Mouse (Mus musculus) neural tube, embryonic 12.5 days (tissue): Measurements from ENCODE around the gene Slc29a2. TPM values are rescaled to one million over a fixed set of nuclear protein-coding genes. Genes with fewer than 3 reads are reported as not detected.
A peak's percentile ranks its signal among the peaks of the same experiment; 100 is the strongest.

Experiments used
- ATAC-seq: fragments of 200-750 bp; cut with Nextera tagmentation; 2 replicates; pipeline ENCODE4 v1.8.0; 2017; ENCODE audit warnings: low read depth, mild to moderate bottlenecking, moderate TSS enrichment, moderate library complexity; ENCODE audit not compliant: low FRiP score
- H3K27ac ChIP-seq: fragments of 300-500 bp; sonication (generic); 2 replicates; pipeline ENCODE4 v1.5.1; 2016
- H3K27me3 ChIP-seq: fragments of 300-500 bp; sonication (generic); replicated peaks from 2 replicates; pipeline ENCODE4 v1.6.1; 2016; ENCODE audit warnings: mild to moderate bottlenecking
- H3K36me3 ChIP-seq: fragments of 300-500 bp; sonication (generic); 2 replicates; pipeline ENCODE4 v1.6.1; 2016; ENCODE audit warnings: mild to moderate bottlenecking
- H3K4me1 ChIP-seq: fragments of 300-500 bp; sonication (generic); 2 replicates; pipeline ENCODE4 v1.6.1; 2016
- H3K4me2 ChIP-seq: fragments of 300-500 bp; sonication (generic); replicated peaks from 2 replicates; pipeline ENCODE4 v1.6.1; 2016; ENCODE audit warnings: mild to moderate bottlenecking
- H3K4me3 ChIP-seq: fragments of 300-500 bp; sonication (generic); 2 replicates; pipeline ENCODE4 v1.5.1; 2016
- H3K9ac ChIP-seq: fragments of 300-500 bp; sonication (generic); 2 replicates; pipeline ENCODE4 v1.6.1; 2016; ENCODE audit warnings: mild to moderate bottlenecking
- H3K9me3 ChIP-seq: fragments of 300-500 bp; sonication (generic); 2 replicates; pipeline ENCODE4 v1.6.1; 2016; ENCODE audit warnings: mild to moderate bottlenecking
- WGBS: fragments of 180-500 bp; shearing (Covaris S2); methylation state at CpG from one replicate; pipeline ENCODE4 v1.1.7; 2016; 5-methylcytosine and 5-hydroxymethylcytosine counted together
- polyA plus RNA-seq: library from polyadenylated mRNA; unstranded; fragments of >200 nt; fragmentation: Nextera tagmentation; extraction: Ambion mirVana; gene quantifications from 2 replicates; pipeline ENCODE4 v1.2.1, GENCODE M21; 2016

Gene Slc29a2
- polyA plus RNA-seq, 1 experiment from 2014 or later, result 6.2 TPM

DNA sequence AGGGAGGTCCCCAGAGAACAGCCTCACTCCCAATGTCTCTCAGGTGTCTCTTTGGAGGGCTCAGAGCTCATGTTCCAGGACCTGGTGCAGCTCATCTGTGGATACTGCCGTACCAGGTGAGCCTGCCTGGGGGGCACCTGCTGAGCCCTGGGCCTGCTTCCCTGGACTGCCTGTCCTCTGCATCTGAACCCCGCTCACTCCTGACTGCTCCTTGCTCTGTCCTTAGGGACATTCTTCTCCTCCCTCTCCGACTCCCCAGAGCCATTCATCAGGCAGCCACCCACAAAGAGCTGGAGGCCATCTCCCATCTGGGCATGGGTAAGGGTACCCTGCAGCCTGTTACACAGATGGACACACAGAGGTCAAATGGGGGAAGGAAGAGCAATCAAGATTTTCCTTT lies 27.9 kb downstream of the Slc29a2 start:
- peaks cover 44% of the 10 kb centered on the region for H3K27me3 ChIP-seq
- 31% methylated on average over 3 of the region's 3 CpGs for WGBS
- H3K4me1 ChIP-seq, result peaks cover 20% of the 10 kb centered on the region
- H3K4me3 ChIP-seq, result no peak overlapping the region
- 0 out of 2 replicates have a peak overlapping the region, but pooled peaks have one; percentile 13 for H3K9ac ChIP-seq
- H3K4me2 ChIP-seq, result no peak overlapping the region; the same call in 1 of the 2 replicates
- H3K36me3 ChIP-seq, result peaks cover 35% of the 10 kb centered on the region
- no peaks in the 10 kb centered on the region for H3K9me3 ChIP-seq
- no peak for ATAC-seq
- H3K27ac ChIP-seq, result no peak overlapping the region

DNA sequence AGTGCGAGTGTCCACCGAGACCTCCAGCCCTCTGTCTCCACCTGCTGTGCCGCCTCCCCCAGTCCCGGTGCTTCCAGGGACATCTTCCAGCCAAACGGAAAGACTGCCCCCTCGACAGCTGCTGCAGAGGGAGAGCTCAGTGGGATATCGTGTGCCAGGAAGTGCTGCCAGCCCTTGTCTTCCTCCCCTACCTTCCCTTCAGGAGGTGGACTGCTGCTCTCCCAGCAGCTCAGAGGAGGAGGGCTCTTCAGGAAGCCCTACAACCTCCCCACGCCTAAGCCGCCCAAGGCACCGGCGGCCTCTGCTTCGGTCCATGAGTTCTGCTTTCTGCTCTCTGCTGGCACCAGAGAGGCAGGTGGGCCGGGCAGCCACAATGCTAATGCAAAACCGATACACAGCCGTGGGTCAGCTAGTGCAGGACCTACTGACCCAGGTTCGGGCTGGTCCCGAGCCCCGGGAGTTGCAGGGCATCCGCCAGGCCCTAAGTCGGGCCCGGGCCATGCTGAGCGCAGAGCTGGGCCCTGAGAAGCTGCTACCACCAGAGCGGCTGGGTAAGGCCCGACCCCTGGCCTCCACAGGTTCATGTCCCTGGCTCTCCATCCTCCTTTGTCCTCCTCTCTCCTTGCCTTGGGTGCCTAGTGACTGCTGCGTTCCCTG lies 28.6 kb downstream of the Slc29a2 start:
- Histone ChIP-seq H3K27me3 (peaks cover 48% of the 10 kb centered on the region), H3K9me3 (no peaks in the 10 kb centered on the region), H3K4me2 (peak overlapping the region; percentile 9; the same call in 1 of the 2 replicates), H3K4me3 (no peak overlapping the region), H3K36me3 (peaks cover 27% of the 10 kb centered on the region), H3K4me1 (peaks cover 21% of the 10 kb centered on the region), H3K9ac (no peak overlapping the region), H3K27ac (no peak overlapping the region)
- 26% methylated on average over 25 of the region's 25 CpGs for WGBS
- ATAC-seq, result no peak

DNA sequence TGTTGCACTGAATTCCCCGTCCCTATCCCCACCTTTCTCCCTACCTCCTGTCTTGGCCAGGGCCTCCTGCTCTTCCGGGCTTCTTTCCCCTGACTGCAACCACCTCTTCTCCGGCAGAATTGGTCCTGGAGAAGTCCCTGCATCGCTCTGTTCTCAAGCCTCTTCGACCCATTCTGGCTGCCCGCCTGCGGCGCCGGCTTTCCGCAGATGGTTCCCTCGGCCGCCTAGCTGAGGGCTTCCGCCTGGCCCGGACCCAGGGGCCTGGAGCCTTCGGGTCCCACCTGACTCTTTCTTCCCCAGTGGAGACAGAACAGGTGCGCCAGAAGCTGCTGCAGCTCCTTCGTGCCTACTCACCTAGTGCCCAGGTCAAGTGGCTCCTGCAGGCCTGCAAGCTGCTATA lies 29.2 kb downstream of the Slc29a2 start:
- Histone ChIP-seq H3K36me3 (peaks cover 22% of the 10 kb centered on the region), H3K27ac (no peak overlapping the region), H3K9me3 (no peaks in the 10 kb centered on the region), H3K4me1 (peaks cover 21% of the 10 kb centered on the region), H3K9ac (no peak overlapping the region), H3K4me3 (no peak overlapping the region), H3K27me3 (peaks cover 48% of the 10 kb centered on the region), H3K4me2 (no peak overlapping the region)
- 58% methylated on average over 17 of the region's 17 CpGs for WGBS
- no peak for ATAC-seq

DNA sequence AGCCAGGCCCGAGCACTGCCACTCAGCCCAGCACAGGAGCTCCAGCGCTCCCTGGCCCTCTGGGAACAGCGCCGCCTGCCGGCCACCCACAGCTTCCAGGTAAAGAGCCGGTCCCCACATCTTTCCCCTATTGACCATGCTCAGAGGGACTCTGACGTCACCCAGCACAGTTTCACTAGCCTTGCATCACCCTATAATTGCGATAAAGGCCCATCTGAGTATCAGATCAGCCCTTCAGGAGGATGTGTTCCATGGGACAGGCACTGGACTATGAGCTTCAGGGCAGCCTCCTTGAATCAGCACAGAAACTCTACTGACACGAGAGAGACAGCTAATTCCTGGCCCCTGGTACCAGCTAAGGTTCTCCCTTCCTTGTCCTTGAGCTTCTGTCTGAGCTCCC lies 30.2 kb downstream of the Slc29a2 start:
- Histone ChIP-seq H3K4me1 (peaks cover 24% of the 10 kb centered on the region), H3K4me2 (no peak overlapping the region), H3K36me3 (peaks cover 12% of the 10 kb centered on the region), H3K27ac (no peak overlapping the region), H3K4me3 (no peak overlapping the region), H3K9ac (no peak overlapping the region), H3K9me3 (no peaks in the 10 kb centered on the region), H3K27me3 (peaks cover 48% of the 10 kb centered on the region)
- WGBS, result 15% methylated on average over 9 of the region's 9 CpGs
- ATAC-seq, result no peak

DNA sequence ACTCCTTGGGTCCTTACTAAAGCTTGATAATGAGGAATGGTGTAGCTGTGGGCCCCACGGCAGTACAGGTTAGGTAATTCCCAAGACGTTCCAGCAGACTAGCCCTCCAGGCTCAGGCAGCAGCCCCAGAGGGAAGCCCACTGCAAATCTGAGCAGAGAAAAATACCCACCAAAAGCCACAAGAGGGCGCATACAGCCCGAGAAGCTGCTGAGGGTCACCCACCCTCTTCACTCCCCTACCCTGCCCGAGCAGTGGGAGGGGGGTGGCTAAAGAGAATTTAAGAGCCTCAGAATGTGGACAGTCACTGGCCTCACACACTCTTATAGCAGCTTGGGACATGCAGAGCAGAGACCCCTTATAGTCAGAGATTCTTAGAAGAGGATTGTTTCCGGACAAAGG lies 32.6 kb downstream of the Slc29a2 start:
- no peak overlapping the region for H3K27ac ChIP-seq
- no peak overlapping the region for H3K9ac ChIP-seq
- no peaks in the 10 kb centered on the region for H3K9me3 ChIP-seq
- H3K36me3 ChIP-seq, result no peaks in the 10 kb centered on the region
- WGBS, result 11% methylated on average over 6 of the region's 6 CpGs
- peaks cover 27% of the 10 kb centered on the region for H3K4me1 ChIP-seq
- H3K4me3 ChIP-seq, result no peak overlapping the region
- ATAC-seq, result 0 out of 2 replicates have a peak, but pooled peaks have one; percentile 6
- no peak overlapping the region for H3K4me2 ChIP-seq
- peaks cover 34% of the 10 kb centered on the region for H3K27me3 ChIP-seq

DNA sequence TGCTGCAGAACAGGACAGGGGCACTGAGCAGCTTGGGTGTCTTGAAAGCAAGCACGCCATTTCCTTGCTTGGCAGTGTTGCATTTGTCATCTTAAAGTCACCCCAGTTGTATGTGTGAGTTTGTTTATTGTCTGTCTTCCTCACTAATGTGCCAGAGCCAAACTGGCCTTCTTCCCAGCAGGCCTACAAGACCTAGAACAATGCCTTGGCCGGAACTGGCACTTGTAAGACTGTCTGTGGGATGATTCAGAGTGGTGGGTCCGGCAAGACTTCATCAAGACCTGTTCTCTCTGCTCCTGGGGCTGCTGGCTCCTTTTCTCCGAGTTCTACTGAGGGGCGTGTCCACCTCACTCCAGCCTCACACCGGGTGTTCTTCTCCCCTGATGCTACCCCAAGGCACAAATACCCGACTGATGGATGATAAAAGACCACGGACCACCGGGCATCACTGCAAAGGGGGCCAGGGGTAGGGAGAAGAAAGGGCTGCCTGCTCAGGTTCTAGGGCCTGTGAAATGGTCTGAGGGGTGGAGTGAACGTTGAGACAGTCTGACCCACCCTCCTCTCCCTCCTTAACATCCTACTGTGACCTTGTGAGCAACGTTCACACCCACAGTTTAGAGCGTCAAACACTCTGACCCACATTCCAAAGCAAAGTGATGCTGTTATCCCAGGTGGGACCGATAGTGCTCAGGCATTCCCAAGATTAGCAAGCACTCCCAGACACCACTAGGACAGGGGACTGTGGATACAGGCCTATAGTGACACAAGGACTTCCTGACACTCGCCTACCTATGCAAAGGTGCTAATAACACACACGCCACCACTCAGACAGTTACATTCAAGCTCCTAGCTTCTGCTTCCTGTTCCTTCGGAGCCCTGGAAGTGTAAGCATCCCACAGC lies 34.5 kb downstream of the Slc29a2 start:
- no peaks in the 10 kb centered on the region for H3K9me3 ChIP-seq
- WGBS, result 20% methylated on average over 16 of the region's 16 CpGs
- H3K9ac ChIP-seq, result no peak overlapping the region
- no peak overlapping the region for H3K27ac ChIP-seq
- no peak overlapping the region for H3K4me3 ChIP-seq
- peaks cover 27% of the 10 kb centered on the region for H3K4me1 ChIP-seq
- ATAC-seq, result no peak
- H3K4me2 ChIP-seq, result no peak overlapping the region
- no peaks in the 10 kb centered on the region for H3K36me3 ChIP-seq
- H3K27me3 ChIP-seq, result peaks cover 15% of the 10 kb centered on the region

DNA sequence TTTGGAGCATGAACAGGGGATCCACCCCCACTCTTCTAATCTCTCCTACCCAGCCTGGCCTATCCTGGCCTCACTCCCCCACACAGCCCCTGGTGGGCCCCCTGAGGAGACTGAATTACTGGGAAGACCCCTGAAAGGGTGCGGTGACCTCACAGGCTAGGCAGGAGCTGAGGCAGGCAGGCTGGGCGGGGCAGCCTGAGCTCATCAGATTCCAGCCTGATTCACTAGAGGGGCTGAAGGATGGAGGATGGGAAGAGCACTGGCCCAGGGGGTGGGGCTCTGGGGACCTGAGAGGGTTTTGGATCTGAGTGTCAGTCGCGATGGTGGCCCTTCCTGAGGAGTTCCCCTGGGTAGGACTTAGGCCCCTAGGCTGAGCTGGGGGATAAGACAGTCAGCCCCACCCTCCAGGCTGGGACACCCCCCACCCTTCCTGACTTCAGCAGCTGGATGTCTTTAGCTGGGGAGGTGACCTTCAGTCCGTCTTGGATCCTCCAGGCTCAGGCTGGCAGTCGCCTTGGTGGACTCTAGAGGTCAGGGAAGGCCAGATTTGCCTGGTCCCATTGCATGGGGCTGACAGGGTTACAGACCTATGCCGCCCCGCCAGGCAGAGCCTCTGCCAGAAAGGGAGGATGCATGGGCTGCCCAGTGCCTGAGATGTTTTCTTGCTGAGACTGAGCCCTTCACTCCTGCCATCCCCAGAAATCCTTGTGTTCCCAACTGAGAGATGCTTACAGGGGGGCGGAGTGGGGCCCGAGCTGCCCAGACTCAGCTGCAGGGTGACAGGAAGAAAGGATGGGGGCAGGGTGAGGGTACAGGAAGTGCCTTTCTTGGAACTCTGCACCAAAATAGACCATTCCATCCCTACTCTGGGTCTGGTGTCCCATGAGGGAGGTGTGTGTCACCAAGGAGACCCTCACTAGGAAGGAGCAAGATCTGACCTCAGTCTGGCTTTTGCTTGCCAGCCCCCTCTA lies 35.4 kb downstream of the Slc29a2 start:
- H3K9ac ChIP-seq, result peak overlapping the region; percentile 9; the same call in 1 of the 2 replicates
- no peaks in the 10 kb centered on the region for H3K36me3 ChIP-seq
- H3K4me1 ChIP-seq, result peaks cover 27% of the 10 kb centered on the region
- H3K27me3 ChIP-seq, result 0 out of 2 replicates have a peak, but pooled peaks cover 8% of the 10 kb centered on the region
- H3K4me3 ChIP-seq, result no peak overlapping the region
- WGBS, result 16% methylated on average over 10 of the region's 10 CpGs
- H3K27ac ChIP-seq, result no peak overlapping the region
- no peak overlapping the region for H3K4me2 ChIP-seq
- ATAC-seq, result no peak
- no peaks in the 10 kb centered on the region for H3K9me3 ChIP-seq

DNA sequence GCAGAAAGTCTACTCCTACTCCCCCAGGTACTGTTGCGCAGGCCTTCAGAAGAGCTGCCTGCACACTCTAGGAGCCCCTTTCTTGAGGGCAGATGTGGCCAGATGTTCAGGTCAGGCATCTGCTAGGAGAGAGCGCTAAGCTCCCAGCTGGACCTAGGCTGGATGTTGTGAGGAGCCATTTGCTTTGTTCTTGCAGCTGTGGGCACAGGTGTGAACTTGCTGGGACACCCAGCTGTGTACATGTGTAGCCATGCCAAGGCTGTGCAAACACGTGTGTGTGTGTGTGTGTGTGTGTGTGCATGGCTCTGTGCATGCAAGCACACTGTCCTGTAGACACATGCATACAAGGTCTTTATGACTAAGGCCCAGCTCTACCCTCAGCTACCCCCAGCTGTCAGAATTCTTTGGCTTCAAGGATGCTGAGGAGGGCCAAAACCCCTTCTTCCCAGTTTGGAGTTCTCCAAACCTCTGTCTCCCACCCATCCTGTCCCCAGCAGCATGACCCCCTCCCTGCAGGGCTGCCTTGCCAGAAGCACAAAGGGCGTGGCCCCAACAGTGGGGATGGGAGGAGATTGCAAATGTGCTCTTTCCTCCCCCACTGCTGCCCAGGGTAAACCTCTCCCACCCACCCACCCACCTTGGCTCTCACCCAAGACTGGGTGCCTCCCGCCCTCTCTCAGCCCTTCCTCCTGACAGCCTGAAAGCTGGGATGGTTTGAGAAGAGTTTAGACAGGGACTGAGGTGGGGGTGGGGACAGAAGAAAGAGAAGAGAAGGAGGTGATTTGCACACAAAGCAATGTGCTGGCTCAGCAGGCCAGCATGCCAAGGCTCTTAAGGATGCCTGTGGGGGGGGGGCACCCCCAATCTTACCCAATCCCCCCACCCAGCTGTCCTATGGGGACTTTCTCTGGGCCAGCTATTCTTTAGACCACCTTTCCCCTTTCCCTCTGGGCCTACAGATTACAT lies 37.0 kb downstream of the Slc29a2 start:
- Histone ChIP-seq H3K9me3 (no peaks in the 10 kb centered on the region), H3K36me3 (no peaks in the 10 kb centered on the region), H3K27me3 (0 out of 2 replicates have a peak, but pooled peaks cover 9% of the 10 kb centered on the region), H3K27ac (no peak overlapping the region), H3K4me1 (peaks cover 34% of the 10 kb centered on the region), H3K4me2 (0 out of 2 replicates have a peak overlapping the region, but pooled peaks have one; percentile 1), H3K9ac (no peak overlapping the region; the same call in 1 of the 2 replicates), H3K4me3 (no peak overlapping the region)
- no peak for ATAC-seq
- WGBS, result 42% methylated on average over 5 of the region's 5 CpGs

DNA sequence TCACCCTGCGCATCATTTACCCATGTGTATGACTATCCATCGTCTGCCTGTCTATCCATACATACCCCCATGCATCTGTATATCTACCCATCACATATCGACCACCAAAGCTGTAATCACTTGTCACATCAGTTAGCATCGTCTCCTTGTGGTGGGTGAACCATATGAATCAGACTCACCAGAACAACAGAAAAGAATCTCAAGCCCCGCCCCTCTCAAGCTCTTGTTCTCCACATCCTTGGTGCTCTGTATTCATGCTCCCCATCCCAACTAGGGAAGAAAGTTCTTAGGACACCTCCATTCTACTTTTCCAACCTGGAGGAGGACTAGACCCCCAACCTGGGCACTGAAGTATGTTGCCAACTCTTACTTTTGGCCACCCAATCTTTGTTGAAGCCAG lies 38.4 kb downstream of the Slc29a2 start:
- peaks cover 12% of the 10 kb centered on the region for H3K27me3 ChIP-seq
- H3K4me1 ChIP-seq, result peaks cover 31% of the 10 kb centered on the region
- H3K4me3 ChIP-seq, result no peak overlapping the region
- H3K9ac ChIP-seq, result no peak overlapping the region
- H3K27ac ChIP-seq, result no peak overlapping the region
- 90% methylated on average over 5 of the region's 5 CpGs for WGBS
- H3K4me2 ChIP-seq, result no peak overlapping the region
- no peak for ATAC-seq
- H3K36me3 ChIP-seq, result no peaks in the 10 kb centered on the region
- no peaks in the 10 kb centered on the region for H3K9me3 ChIP-seq

DNA sequence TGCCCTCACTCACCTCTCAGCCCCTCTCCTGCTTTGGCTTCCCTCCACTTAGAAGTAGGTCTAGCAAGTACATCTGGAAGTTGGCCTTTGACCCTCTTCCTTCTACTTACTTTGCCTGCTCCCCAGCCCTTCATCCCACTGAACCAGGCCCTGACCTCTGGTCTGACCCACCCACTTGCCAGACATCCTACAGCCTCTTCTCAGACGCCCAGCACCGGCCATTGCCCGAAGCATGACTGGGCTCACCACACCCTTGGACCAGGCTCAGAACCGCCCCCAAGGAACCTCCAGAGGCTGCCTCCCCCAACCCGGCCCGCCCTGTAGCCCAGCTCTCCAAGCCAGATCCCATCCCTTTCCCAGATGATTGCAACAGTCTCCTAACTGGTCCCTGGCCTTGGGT lies 38.8 kb downstream of the Slc29a2 start:
- Histone ChIP-seq H3K4me1 (peaks cover 35% of the 10 kb centered on the region), H3K9me3 (no peaks in the 10 kb centered on the region), H3K36me3 (no peaks in the 10 kb centered on the region), H3K4me2 (no peak overlapping the region), H3K4me3 (no peak overlapping the region), H3K9ac (no peak overlapping the region), H3K27ac (no peak overlapping the region), H3K27me3 (peaks cover 16% of the 10 kb centered on the region)
- WGBS, result 74% methylated on average over 6 of the region's 6 CpGs
- ATAC-seq, result no peak

DNA sequence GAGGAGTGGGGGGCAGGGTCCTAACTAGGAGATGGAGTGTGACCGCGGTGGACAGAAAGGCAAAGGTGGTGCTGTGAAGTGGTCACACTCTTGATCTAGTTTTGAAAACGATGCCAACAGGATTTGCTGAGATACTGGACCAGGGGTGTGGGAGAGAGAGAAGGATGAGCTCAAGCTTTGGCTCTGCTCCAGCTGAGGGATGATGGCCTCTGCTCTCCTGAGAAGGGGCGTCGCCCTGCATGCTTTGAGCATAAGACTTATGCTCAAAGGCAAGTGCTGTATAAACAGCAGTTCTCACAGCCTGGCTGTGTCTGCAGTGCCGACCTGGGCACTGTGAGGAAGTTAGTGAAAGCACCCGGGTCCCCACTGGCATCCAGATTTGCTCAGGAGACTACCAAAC lies 41.4 kb downstream of the Slc29a2 start:
- no peaks in the 10 kb centered on the region for H3K9me3 ChIP-seq
- H3K4me2 ChIP-seq, result no peak overlapping the region
- H3K36me3 ChIP-seq, result no peaks in the 10 kb centered on the region
- 0 out of 2 replicates have a peak overlapping the region, but pooled peaks have one; percentile 3 for H3K9ac ChIP-seq
- no peak overlapping the region for H3K27ac ChIP-seq
- ATAC-seq, result no peak
- H3K4me3 ChIP-seq, result no peak overlapping the region
- peaks cover 49% of the 10 kb centered on the region for H3K4me1 ChIP-seq
- WGBS, result 69% methylated on average over 7 of the region's 7 CpGs
- H3K27me3 ChIP-seq, result peaks cover 42% of the 10 kb centered on the region
